Mouse (Mus musculus): ENCODE results near the gene Tspan9.

Tspan9 gene

DNA sequence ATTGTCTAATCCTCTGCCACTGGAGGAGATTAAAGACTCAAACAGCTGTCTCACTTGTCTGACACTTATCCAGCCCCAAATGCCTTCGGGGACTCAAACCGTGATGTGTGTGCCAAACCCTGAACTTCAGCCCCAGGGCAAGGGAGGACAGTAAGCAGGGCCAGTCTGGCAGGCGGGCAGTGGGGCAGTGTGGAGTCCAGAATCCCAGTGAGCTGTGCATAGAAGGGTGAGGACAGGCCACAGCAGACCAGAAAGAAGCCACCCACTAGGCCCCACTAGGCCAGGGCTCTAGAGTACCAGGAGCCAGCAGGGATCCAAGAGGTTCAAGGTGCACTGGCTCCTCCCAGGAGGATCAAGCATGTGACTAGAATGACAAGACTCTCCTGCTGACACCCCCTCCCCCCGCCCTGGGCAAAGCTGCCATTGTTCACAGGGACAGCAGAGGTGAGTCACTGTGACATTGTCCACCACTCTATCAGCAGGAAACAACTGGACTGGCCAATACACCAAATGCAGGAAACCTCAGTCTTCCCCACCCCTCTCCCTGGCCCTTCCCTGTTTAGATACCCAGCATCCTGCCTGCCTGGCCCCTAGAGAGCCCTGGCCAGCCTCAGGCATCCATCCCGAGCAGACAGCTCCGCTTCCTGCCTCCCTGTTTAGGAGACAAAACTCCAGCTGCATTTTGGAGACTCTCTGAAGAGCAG lies 40.9 kb downstream of the Tspan9 start:
- no peak for DNase-seq

DNA sequence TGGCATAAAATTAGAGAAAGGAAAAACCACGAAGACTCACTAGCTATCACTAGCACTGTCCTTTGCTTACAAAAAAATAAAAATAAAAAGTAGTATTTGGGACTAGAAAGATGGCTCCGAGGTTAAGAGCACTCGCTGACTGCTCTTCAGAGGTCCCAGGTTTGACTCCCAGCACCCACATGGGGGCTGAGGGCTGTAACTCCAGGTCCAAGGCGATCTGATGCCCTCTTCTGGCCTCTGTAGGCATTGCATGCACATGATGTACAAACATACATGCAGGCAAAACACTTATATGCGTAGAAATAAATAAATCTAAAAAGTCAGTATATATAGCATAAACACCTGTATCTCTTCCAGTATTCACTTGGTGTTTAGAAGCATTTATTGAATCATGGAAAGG lies 43.5 kb downstream of the Tspan9 start:
- DNase-seq: no peak

DNA sequence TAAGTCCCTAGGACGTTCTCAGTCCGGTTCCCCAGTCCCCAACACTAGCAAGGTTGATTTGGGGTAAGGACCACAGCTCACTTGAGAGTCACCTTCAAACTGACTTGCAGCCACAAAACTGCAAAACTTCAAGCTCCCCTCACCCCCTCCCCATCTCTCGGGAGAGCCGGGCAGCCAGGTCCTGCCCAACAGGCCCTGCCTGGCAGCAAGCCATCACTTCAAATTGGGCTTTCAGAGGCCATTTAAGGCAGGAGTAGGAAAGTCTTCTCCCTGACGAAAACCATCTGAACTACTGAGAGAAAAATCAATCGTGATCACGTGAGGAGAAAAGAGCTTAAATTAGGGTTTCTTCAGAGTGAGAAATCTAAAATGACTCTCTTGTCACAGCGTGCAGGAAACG lies 44.2 kb downstream of the Tspan9 start:
- no peak for DNase-seq

DNA sequence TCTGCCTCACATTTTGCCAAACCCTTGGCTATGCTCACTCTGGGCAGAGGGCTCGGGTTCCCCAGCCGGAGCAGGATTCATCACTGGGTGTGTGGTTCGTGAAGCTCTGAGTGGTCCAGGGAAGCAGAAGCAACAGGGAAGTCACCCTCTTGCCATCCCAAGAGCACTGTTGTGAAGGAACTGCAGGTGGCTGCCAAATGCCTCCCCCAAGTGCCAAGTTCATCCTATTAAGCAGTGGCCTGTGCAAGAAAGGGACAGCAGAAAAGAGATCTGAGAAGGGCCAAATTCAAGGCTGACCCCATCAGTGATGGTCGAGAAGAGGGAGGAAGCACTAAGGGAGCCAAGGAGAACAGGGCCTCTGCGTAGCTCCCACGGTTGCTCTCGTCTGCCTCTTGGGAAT lies 46.9 kb downstream of the Tspan9 start:
- no peak for DNase-seq

DNA sequence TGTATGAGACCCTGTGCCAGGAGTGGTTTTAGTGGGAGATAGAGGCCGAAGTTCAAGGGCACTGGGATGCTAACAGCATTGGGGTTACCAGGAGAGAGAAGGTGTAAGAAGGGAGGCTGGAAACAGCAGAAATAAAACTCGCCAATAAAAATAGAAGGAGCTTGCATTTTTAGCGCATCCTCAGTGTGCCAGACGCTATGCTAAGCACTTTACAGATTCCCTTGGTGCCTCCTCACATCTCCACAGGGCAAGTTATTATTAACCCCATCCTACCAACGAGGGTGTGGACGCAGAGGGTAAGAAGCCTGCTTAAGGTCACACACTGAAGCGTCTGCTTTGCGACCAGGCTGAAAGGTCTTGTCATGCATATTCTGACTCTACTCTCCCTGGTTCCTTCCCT lies 47.5 kb downstream of the Tspan9 start:
- no peak for DNase-seq

DNA sequence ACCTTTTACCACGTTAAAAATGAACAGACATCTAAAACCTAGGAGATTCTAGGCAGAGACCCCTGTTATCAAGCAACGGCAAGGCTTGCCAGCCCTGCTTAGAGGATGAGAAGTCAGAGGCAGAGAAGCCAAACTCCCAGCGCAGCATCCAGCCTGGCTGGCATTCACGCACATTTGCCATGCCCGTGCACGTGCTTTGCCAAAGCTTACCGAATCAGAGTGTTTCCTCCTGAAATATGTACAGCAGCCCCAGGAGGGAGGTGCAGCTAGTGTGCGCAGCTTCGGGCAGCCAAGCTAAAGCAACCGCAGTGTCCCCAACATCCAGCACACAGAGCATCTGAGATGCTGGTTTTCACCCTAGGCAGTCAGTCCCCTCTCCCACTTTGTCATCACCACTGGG lies 48.3 kb downstream of the Tspan9 start:
- DNase-seq: peak in 1 of 2 experiments; percentile 57

DNA sequence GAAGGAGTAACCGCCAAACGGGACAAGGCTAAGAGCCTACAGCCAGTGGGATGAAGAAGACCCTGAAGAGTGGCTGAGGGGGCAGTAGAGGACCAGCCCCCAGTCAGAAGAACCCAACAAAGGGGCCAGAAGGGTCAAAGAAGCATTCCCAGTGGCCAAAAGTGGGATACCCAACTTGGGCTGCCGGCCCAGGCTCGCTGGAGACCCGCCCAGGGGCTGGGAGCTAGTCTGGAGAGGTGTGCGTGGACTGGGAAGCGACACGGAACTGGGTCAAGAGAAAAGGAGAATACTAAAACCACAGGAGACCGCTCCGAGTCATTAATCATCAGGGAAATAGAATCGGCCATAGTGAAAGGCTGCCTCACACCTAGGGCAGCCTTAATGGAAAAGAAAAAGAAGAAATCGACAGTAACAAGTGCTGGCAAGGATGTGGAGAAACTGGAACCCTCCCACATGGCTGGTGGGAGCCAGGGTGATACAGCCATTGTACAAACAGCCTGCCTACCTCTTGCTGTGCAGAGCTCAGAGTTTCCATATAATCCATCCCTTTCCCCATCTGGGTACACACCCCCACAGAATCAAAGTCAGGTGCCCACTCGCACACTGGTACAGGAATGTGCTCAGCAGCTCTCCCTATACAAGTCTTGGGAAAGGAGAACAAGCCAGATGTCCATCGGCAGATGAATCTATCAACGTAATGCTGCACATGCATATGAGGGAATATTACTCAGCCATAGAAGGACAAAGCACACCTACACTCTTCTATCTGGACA lies 49.4 kb downstream of the Tspan9 start:
- DNase-seq: no peak

DNA sequence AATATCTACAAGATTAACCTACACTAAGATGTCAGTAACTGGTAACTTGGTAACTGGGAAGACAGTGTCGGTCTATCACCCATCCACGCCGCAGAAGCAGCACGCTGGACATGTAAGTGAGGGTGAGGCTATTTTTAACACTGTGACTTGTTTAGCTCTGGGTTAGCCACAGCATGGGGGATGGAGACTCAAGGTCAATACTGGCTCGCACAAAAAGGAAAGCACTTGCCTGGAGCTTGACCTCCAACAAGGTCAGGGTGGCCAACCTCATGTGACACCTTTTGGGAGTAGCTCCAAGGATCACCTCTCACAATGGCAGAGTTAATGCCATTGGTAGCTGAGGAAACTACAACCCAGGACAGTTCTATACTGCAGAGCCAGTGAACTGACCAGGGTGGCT lies 50.8 kb downstream of the Tspan9 start:
- DNase-seq: no peak

DNA sequence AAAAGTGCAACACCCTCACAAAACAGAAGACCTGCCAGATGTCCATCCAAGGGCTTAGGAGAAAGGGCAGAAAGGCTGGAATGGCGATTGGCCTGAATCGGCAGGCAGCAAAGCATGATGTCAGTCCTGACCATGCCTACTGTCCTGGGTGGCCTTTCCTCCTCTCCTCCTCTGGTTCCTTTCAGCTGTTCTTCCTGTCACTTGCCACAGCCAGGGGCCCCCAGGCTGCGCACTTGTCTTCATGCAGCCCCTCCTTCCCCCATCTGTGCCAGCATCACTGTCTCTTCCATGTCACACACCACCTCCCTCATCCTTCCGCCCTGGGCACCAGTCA lies 51.6 kb downstream of the Tspan9 start:
- DNase-seq: no peak

DNA sequence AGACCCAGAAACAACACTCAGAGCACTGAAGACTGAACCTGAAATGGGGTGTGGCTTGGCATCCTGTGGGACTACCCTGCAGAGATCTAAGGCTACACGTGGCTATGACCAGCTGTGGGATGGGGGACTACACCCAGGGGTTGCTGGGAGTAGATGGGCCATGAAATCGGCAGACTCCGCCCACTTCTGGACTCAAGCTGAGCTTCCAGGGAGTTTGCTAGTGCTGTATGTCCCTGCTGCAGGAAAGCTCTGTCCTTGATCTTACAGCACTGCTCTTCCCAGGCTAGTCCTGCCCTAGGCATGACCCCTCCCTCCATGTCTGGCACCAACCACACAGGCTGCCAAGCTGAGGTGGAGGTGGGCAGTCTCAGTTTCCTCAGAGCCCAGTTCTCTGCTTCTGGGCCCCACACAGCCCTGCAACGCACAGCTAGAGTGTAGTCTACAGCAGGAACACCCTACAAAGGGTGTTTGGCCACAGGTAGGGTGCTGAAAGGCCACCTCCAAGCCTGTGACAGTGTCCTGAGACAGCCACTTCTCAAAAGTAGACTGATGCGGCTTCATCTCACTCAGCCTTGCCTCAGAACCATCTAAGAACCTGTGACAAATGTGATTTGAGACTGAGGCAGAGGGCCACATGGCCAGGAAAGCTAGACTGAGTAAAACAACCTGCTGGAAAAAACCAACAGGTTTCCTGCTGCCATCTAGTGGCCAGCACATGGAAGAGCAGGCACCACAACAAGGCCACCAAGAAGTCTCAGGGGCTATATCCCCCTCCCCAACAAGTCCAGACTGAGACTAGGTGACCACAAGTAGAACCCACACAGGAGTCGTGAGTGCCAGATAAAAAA lies 52.2 kb downstream of the Tspan9 start:
- peak; percentile 66 to 83 for DNase-seq

DNA sequence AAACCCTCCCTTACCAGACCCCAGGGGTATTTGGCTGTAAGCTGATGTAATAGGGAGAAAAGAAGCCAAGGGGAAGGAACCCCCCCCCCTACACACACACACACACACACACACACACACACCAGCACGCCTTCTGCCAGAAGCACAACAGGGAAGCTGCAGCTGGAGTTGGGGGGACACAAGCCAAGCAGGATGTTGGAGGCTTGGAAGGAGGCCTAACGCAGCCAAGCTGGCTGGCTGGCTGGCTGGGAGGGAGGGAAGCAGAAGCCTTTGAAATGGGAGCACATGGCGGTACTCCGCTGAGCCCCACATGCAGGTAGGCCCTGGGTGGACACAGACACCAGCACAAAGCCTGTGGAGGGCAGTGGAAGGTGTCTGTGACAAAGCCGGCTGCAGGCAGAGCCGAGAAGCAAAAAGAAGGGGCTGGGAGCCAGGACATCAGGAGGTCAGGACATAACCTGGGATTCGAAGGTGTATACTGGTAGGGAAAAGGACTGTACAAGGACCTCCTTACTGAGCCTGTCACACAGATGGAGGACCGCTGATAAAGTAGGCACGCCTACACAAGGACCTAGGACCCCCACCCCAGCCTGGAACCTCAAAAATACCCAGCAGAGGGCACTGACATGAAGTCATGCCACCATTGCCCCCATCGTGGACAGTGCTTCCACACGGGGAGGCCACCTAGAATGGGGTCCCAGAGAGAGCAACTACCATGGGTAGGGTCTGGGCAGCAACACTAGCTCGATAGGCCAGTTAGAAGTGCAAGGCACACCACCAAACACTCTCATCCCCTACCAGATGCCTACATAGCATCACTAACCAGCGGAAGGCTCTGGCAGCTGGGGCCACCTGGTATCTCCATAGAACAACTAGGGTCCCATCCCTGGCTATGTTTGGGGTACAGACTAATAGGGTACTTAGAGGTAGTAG lies 53.4 kb downstream of the Tspan9 start:
- no peak for DNase-seq

DNA sequence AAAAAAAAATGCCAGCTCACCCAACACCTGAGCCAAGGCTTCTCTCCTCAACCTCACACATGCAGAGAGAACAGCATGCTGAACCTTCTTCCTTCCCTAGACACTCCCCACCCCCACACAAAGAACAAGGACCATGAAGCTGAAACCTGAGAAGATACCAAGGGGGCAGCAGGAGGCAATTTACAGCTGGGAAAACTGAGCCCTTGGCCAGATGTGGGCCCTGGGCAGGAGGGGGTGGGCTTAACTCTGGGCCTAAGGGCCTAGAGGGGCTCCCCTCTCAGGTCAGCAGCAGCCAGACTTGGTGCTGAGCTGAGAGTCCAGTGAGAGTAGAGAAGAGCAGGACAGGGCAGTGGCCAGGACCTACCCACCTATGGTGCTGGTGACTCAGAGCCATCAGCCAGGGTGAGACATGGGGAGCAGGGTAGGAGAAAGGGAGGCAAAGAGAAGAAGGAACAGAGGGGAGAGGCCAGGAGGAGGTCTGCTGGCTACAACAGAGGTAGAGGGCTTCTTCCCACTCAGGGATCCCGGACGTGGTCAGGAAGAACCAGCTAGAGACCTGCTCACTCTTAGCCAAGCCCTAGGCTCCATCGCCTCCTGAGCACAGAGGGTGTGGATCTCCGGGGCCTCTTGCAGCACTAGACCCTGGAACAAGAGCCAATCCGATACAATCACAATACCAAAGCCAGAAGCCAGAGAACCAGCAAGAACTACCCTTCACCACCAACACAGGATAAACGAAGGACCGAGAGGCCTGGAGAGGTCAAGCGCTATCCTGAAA lies 54.5 kb downstream of the Tspan9 start:
- no peak for DNase-seq

DNA sequence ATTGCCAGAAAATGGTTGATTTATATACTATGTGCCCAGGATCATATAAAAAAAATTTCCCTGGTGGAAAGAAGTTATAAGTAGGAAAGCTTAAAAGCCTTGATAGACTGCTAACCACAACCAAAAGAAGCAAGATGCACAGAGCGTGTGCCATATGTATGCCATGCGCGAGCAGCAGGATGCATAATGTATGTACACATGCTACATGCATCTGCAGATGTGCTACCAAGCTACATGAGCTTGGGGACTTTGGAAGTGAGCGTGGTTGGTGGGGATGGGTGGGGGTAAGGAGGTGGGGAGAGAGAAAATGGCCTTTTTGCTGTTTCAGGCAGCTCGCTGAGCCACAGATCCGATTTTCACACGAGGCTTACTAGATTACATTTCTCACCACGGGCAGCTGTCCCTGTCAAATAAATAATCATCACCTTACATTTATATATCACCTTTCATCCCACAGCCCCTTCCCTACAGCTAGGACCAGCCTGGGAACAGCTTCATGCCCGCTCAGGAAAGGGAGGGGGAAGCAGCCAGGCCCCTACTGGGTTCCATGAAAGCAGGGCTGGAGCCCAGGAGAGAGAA lies 57.8 kb downstream of the Tspan9 start:
- no peak for DNase-seq

DNA sequence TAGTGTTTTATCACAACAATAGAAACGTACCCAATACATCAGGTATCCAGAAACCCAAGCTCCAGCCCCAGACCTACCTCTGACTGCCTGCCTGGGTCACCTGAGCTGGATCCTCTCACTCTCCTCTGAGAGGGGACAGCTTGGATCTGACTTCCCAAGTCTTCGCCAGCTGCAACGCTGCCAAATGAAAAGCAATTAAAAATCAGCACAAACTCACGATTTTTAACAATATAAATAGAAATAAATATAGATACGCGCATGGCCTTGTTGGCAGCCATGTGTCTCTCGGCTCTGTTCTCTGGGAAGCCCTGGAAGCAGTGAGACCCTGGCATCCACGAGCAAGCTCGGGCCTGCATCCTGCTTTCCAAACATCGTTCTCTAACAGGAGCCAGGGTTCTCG lies 60.1 kb downstream of the Tspan9 start:
- DNase-seq: no peak

DNA sequence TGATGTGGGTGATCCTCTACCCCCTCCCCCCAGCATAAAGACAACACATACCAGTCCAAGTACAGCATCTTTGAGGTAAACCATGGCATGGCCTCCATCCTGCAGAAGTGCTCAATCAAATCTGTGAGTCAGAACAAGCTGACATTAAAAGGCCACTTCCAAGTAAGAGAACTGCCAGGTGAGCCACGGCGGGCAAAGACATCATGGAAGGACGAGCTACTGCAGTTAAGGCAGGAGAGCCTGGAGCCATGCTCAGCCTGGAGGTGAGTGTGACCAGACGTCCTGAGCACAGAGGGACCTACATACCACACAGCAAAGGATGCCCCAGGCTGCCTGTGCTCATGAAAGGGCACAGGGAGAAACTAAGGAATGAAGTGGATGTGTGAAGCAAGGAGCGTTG lies 61.6 kb downstream of the Tspan9 start:
- peak in 1 of 2 experiments; percentile 37 for DNase-seq

DNA sequence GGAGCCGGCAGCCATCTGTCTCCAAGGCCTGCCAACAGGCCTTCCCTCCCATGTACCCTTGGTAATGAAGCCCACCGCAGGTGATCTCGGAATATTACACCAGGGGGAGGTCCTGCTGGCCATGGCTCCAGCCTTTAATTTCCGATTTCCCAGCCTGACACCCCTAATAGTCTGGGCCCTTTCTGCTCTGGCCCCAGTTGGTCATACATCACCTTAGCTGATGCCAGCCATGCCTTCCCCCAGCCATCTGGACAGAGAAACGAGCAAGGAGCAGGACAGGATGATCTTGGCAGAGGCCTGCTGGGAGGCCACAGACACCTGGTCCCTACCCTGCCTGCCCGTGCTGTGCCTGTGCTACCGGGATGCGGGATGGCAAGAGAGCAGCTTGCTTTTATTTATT lies 62.1 kb downstream of the Tspan9 start:
- peak; percentile 93 for DNase-seq

DNA sequence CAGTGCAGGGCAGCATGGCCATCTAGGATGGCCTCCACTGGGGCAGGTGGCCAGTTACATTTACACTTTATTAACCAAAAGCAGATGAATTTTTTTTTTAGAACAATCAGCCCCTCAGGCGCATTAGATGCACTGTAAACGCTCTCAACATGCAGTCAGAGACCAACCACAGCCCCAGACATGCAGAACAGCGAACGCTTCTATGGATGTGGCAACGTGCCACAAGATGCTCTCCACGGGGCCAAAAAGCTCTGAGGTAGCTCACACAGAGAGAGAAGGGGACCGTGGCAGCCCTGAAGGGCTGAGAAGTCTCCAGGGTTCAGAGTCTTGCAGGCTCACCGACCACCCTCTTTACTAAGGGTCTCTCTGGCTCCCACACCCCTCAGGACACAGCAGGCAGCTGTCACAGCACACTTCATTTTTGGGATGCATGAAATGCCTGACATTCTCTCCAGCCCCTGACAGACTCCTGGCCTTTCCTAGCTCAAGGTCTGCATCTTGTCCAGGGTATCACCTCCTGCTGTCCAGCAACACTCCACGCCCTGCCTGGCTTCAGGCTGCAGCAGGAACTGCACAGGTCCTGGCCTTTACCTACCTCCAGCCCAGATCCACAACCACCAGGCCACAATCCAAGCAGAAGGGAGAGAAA lies 63.7 kb downstream of the Tspan9 start:
- DNase-seq: no peak

DNA sequence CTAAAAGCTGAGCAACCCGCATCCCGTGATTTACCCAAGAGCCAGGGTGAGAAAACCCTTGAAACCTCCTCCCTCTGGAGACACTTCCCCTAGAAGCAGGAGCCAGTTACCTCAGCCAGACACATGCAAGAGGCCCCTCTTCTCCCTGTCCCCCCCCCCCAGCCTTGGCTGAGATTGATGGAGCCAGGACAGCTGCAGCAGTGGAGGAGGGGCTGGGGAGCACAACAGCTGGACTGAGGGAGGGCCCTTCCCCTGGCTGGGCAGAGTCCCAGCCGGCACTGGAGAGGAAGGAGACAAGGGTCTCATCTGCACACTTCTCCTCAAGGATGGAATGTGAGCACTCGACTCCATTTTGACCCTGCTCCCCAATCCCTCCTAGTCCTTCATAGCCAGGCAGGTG lies 64.9 kb downstream of the Tspan9 start:
- DNase-seq: no peak

DNA sequence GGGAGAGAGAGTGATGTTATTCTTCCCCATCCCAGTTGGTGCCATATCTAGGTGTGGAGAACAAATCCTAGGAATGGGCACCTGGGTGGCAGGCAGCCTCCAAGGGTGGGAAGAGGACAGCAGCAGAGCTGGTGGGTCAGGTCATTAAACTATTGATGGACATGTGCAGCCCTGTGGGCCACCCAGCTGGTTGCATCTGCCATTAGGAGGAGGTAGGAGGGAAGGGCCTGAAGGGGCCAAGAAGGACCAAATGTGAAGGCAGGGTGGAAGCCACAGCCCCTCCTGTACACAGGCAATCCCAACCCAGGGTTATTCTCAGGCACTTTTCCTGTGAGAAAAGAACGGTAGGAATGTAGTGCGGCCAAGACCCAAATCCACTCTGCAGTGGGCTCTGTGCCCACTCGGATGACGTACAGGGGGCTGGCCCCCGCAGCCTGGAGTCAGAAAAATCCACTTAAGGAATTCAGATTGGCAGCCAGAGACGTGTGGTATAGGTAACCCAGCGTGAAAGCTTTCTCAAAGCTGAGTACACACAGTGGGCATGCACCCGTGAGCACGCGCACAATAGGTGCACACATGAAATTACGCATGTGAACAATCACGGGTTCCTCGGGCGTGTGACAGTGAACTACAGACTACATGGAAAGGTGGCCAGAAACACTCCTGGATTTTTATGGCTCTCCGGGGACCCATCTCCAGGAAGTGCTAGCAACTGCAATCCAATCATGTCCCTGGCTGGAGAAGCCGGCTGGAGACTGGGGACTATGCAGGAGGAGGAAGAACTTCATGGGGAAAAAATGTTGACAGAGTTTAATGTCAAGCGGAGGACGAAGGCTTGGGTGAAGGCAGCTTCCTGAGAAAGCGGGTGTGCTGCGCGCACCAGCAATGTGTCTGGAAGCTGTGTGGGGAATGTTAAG lies 67.0 kb downstream of the Tspan9 start:
- DNase-seq: no peak
